Comparison of ENCODE assay signal across 19 mouse cellular contexts in genomic region chr13:107825636-107826035, GRCm38 (mm10).
"Had no signal": no experiment of that assay in that cellular context is flagged by ENCODE, and none has a peak within 500 bp of the region (broad histone marks: within the 10 kb centered on the region; RNA-seq: fewer than 3 reads in every experiment).

No protein-coding gene starts in this region.

- H3K9ac ChIP-seq: limb, embryonic 13.5 days; liver, embryonic 13.5 days; lung, embryonic 14.5 days; neural tube, embryonic 12.5 days; neural tube, embryonic 15.5 days; stomach, embryonic 15.5 days had no signal

- H3K36me3 ChIP-seq: limb, embryonic 10.5 days; limb, embryonic 13.5 days; liver, embryonic 13.5 days; neural tube, embryonic 12.5 days; neural tube, embryonic 15.5 days; stomach, embryonic 15.5 days had no signal

- H3K4me3 ChIP-seq: limb, embryonic 10.5 days; limb, embryonic 13.5 days; liver, embryonic 13.5 days; neural tube, embryonic 12.5 days; neural tube, embryonic 15.5 days; stomach, embryonic 15.5 days had no signal

- H3K27ac ChIP-seq: limb, embryonic 10.5 days; limb, embryonic 13.5 days; liver, embryonic 13.5 days; neural tube, embryonic 12.5 days; neural tube, embryonic 15.5 days; stomach, embryonic 15.5 days had no signal

- H3K4me2 ChIP-seq: limb, embryonic 13.5 days; liver, embryonic 13.5 days; lung, embryonic 14.5 days; midbrain, embryonic 11.5 days; neural tube, embryonic 12.5 days; neural tube, embryonic 15.5 days; stomach, embryonic 15.5 days had no signal

- H3K9me3 ChIP-seq: limb, embryonic 10.5 days; limb, embryonic 13.5 days; liver, embryonic 13.5 days; neural tube, embryonic 12.5 days; neural tube, embryonic 15.5 days; stomach, embryonic 15.5 days had no signal

- H3K27me3 ChIP-seq: limb, embryonic 13.5 days; liver, embryonic 13.5 days; neural tube, embryonic 12.5 days; neural tube, embryonic 15.5 days; stomach, embryonic 15.5 days had no signal

- DNase-seq: kidney, adult 18-20 months; kidney, adult 9 months; kidney, postnatal 14 days; kidney, postnatal 4 days; liver, embryonic 13.5 days; lung, embryonic 14.5 days; lung, postnatal 10 days; lung, postnatal 36 days; midbrain, embryonic 14.5 days; right cerebral cortex, adult 18-20 months; right cerebral cortex, postnatal 25 days; spleen, adult 18-20 months; thymus, postnatal 4 days had no signal
